Mouse (Mus musculus) midbrain, embryonic 16.5 days (tissue): Measurements from ENCODE around the gene Ccdc97. TPM values are rescaled to one million over a fixed set of nuclear protein-coding genes. Genes with fewer than 3 reads are reported as not detected.

Experiments
- ATAC-seq: fragments of 200-750 bp; cut with Nextera tagmentation; 2 replicates; pipeline ENCODE4 v1.8.0; 2017; ENCODE audit warnings: moderate TSS enrichment
- H3K27ac ChIP-seq: fragments of 300-500 bp; sonication (generic); 2 replicates; pipeline ENCODE4 v1.5.1; 2014; ENCODE audit warnings: mild to moderate bottlenecking, low read length, mixed read lengths
- H3K27me3 ChIP-seq: fragments of 300-500 bp; sonication (generic); 2 replicates; pipeline ENCODE4 v1.6.1; 2014; ENCODE audit warnings: low read depth, low read length, mixed read lengths; ENCODE audit not compliant: control insufficient read depth, insufficient read depth
- H3K36me3 ChIP-seq: fragments of 300-500 bp; sonication (generic); 2 replicates; pipeline ENCODE4 v1.6.1; 2014; ENCODE audit warnings: mild to moderate bottlenecking, low read length, moderate library complexity, mixed read lengths; ENCODE audit not compliant: control insufficient read depth, insufficient read depth
- H3K4me1 ChIP-seq: fragments of 300-500 bp; sonication (generic); 2 replicates; pipeline ENCODE4 v1.6.1; 2014; ENCODE audit warnings: mild to moderate bottlenecking, low read length, mixed read lengths; ENCODE audit not compliant: control insufficient read depth, insufficient read depth
- H3K4me2 ChIP-seq: fragments of 300-500 bp; sonication (generic); 2 replicates; pipeline ENCODE4 v1.6.1; 2014; ENCODE audit warnings: mild to moderate bottlenecking, low read length, mixed read lengths
- H3K4me3 ChIP-seq: fragments of 300-500 bp; sonication (generic); 2 replicates; pipeline ENCODE4 v1.5.1; 2014; ENCODE audit warnings: low read depth, mild to moderate bottlenecking, low read length, moderate library complexity, mixed read lengths
- H3K9ac ChIP-seq: fragments of 300-500 bp; sonication (generic); 2 replicates; pipeline ENCODE4 v1.6.1; 2014; ENCODE audit warnings: low read depth, low read length, mixed read lengths
- H3K9me3 ChIP-seq: fragments of 300-500 bp; sonication (generic); replicated peaks from 2 replicates; pipeline ENCODE4 v1.6.1; 2014; ENCODE audit warnings: mild to moderate bottlenecking, low read length, mixed read lengths; ENCODE audit not compliant: control insufficient read depth, poor library complexity, severe bottlenecking
- WGBS: fragments of 180-500 bp; shearing (Covaris S2); extraction: QIAGEN DNeasy Blood & Tissue Kit; methylation state at CpG from one replicate; pipeline ENCODE4 v1.1.7; 2014; 5-methylcytosine and 5-hydroxymethylcytosine counted together
- polyA plus RNA-seq: library from polyadenylated mRNA; unstranded; fragments of >200 nt; fragmentation: Nextera tagmentation; extraction: Ambion mirVana; gene quantifications from 2 replicates; pipeline ENCODE4 v1.2.1, GENCODE M21; 2015

The Ccdc97 gene
- polyA plus RNA-seq, 1 experiment from 2014 or later: 36.8 TPM

DNA sequence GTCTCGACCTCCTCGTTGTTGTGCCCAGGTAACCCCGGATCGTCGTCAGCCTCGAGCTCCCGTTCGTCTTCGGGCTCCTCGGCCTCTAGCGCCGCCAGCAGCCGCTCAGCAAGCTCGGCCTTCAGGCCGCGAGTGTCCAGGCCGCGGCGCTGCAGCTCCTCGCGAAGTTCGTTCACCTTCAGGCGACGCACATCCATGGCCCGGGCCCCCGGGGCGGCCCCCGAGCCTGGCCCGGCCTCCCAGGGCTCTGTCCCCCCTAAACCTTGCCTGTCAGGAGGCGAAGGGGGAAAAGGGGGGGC, 35.5 kb upstream of the Ccdc97 start:
- peak overlapping the region; percentile 97 for H3K27ac ChIP-seq
- peak overlapping the region; percentile 90 for H3K9ac ChIP-seq
- H3K27me3 ChIP-seq: no peaks in the 10 kb centered on the region
- no peaks in the 10 kb centered on the region for H3K9me3 ChIP-seq
- no peak; the same call in 1 of the 2 replicates for ATAC-seq
- H3K4me2 ChIP-seq: peak overlapping the region; percentile 70
- WGBS: under 1% methylated on average over 29 of the region's 30 CpGs
- peaks cover 8% of the 10 kb centered on the region for H3K36me3 ChIP-seq
- H3K4me1 ChIP-seq: peaks cover 20% of the 10 kb centered on the region
- H3K4me3 ChIP-seq: peak overlapping the region; percentile 85

- peak overlapping the region; percentile 97 for H3K27ac ChIP-seq
- peaks cover 20% of the 10 kb centered on the region for H3K4me1 ChIP-seq
- H3K4me3 ChIP-seq: peak overlapping the region; percentile 85
- peak overlapping the region; percentile 90 for H3K9ac ChIP-seq
- no peaks in the 10 kb centered on the region for H3K27me3 ChIP-seq
- ATAC-seq: peak; percentile 10
- H3K9me3 ChIP-seq: no peaks in the 10 kb centered on the region
- H3K4me2 ChIP-seq: peak overlapping the region; percentile 70
- 1% methylated on average over 46 of the region's 46 CpGs for WGBS
- peaks cover 12% of the 10 kb centered on the region for H3K36me3 ChIP-seq
Observed at GRCm38 (mm10) chr7:25753643-25754438, 35.0 kb upstream of the Ccdc97 start.

GRCm38 (mm10) chr7:25753076-25753475, 34.2 kb upstream of the Ccdc97 start:
- no peak for ATAC-seq
- Histone ChIP-seq H3K4me2 (peak overlapping the region; percentile 70), H3K4me1 (peaks cover 20% of the 10 kb centered on the region), H3K36me3 (peaks cover 19% of the 10 kb centered on the region), H3K27me3 (no peaks in the 10 kb centered on the region), H3K9me3 (no peaks in the 10 kb centered on the region), H3K27ac (no peak overlapping the region), H3K4me3 (peak overlapping the region; percentile 85), H3K9ac (peak overlapping the region; percentile 90)

GRCm38 (mm10) chr7:25746844-25747243, 28.0 kb upstream of the Ccdc97 start:
- Histone ChIP-seq H3K4me3 (no peak overlapping the region), H3K4me2 (no peak overlapping the region), H3K27me3 (no peaks in the 10 kb centered on the region), H3K27ac (no peak overlapping the region), H3K9me3 (no peaks in the 10 kb centered on the region), H3K4me1 (peaks cover 4% of the 10 kb centered on the region), H3K36me3 (peaks cover 70% of the 10 kb centered on the region), H3K9ac (no peak overlapping the region)
- ATAC-seq: no peak
- 92% methylated on average over 3 of the region's 3 CpGs for WGBS

GRCm38 (mm10) chr7:25738277-25738676, 19.4 kb upstream of the Ccdc97 start:
- ATAC-seq: no peak
- Histone ChIP-seq H3K4me3 (no peak overlapping the region), H3K9me3 (no peaks in the 10 kb centered on the region), H3K27ac (no peak overlapping the region), H3K4me1 (no peaks in the 10 kb centered on the region), H3K4me2 (no peak overlapping the region), H3K36me3 (peaks cover 61% of the 10 kb centered on the region), H3K9ac (no peak overlapping the region), H3K27me3 (no peaks in the 10 kb centered on the region)
- 91% methylated on average over 3 of the region's 3 CpGs for WGBS

DNA sequence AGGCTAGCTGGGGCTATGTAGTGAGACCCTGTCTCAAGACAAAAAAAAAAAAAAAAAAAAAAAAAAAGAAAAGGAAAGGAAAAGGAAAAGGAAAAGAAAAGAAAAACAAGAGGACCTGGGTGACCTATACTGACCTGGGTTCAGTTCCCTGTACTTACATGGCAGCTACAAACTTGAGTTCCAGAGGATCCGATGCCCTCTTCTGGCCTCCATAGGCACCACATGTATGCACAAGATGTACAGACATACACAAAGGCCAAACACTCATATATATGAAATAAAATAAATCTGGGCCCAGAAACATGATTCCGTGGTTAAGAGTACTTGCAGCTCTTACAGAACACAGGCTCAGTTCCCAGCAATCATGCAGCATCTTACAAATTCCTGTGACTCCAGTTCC, 18.0 kb upstream of the Ccdc97 start:
- H3K9ac ChIP-seq: no peak overlapping the region
- no peaks in the 10 kb centered on the region for H3K4me1 ChIP-seq
- no peak overlapping the region for H3K4me2 ChIP-seq
- H3K27me3 ChIP-seq: no peaks in the 10 kb centered on the region
- H3K4me3 ChIP-seq: no peak overlapping the region
- no peak overlapping the region for H3K27ac ChIP-seq
- 89% methylated on average over 2 of the region's 2 CpGs for WGBS
- peaks cover 65% of the 10 kb centered on the region for H3K36me3 ChIP-seq
- H3K9me3 ChIP-seq: no peaks in the 10 kb centered on the region
- ATAC-seq: no peak

DNA sequence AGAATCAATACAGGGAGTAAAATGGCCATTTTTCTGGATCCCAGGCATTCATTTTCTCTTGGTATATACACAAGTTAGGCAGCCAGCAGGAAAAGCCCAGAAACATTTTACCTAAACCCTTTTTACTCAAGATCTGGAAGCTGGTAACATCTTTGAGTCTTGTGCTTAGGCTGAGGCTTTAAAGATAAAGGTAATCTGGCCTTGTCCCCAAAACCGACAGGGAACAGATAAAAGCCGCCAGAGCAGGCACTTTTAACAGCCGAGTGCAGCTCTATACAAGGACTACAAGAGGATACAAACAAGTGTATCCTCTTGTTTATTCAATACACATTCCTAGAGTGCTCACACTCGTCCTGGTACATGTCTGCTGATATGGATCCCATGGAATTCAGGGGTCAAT, 16.1 kb upstream of the Ccdc97 start:
- Histone ChIP-seq H3K4me3 (no peak overlapping the region), H3K27ac (no peak overlapping the region), H3K9ac (no peak overlapping the region), H3K4me2 (no peak overlapping the region), H3K9me3 (no peaks in the 10 kb centered on the region), H3K4me1 (no peaks in the 10 kb centered on the region), H3K36me3 (peaks cover 60% of the 10 kb centered on the region), H3K27me3 (no peaks in the 10 kb centered on the region)
- ATAC-seq: no peak
- whole genome bisulfite sequencing: 81% methylated on average over 4 of the region's 4 CpGs

GRCm38 (mm10) chr7:25731294-25732055, 12.6 kb upstream of the Ccdc97 start:
- H3K27ac ChIP-seq: no peak overlapping the region
- 90% methylated on average over 8 of the region's 8 CpGs for WGBS
- H3K36me3 ChIP-seq: peaks cover 63% of the 10 kb centered on the region
- no peaks in the 10 kb centered on the region for H3K4me1 ChIP-seq
- no peaks in the 10 kb centered on the region for H3K27me3 ChIP-seq
- no peak overlapping the region for H3K9ac ChIP-seq
- no peak for ATAC-seq
- H3K9me3 ChIP-seq: no peaks in the 10 kb centered on the region
- H3K4me3 ChIP-seq: no peak overlapping the region
- no peak overlapping the region for H3K4me2 ChIP-seq

GRCm38 (mm10) chr7:25729862-25730261, 11.0 kb upstream of the Ccdc97 start:
- Histone ChIP-seq H3K36me3 (peaks cover 75% of the 10 kb centered on the region), H3K4me2 (no peak overlapping the region), H3K4me3 (no peak overlapping the region), H3K9me3 (no peaks in the 10 kb centered on the region), H3K27ac (no peak overlapping the region), H3K9ac (no peak overlapping the region), H3K27me3 (no peaks in the 10 kb centered on the region), H3K4me1 (no peaks in the 10 kb centered on the region)
- ATAC-seq: no peak
- WGBS: 90% methylated on average over 2 of the region's 2 CpGs
